Mouse (Mus musculus) small intestine, adult 2 months (tissue): Measurements from ENCODE around the gene Wdr6. TPM values are rescaled to one million over a fixed set of nuclear protein-coding genes. Genes with fewer than 3 reads are reported as not detected.

ENCODE experiments used
- H3K27ac ChIP-seq: fragments of 200-500 bp; 2 replicates; pipeline ENCODE4 v1.5.1; 2012; ENCODE audit warnings: low read depth, low read length, control low read depth, inconsistent platforms; ENCODE audit not compliant: insufficient read depth
- H3K27me3 ChIP-seq: fragments of 200-500 bp; 2 replicates; pipeline ENCODE4 v1.6.1; 2012; ENCODE audit warnings: mild to moderate bottlenecking, moderate library complexity, low read length, inconsistent platforms; ENCODE audit not compliant: control insufficient read depth, insufficient read depth
- H3K36me3 ChIP-seq: fragments of 200-500 bp; 2 replicates; pipeline ENCODE4 v1.6.1; 2012; ENCODE audit warnings: mild to moderate bottlenecking, low read length, control low read depth, inconsistent platforms; ENCODE audit not compliant: control insufficient read depth, insufficient read depth
- H3K4me1 ChIP-seq: fragments of 200-500 bp; 2 replicates; pipeline ENCODE4 v1.6.1; 2012; ENCODE audit warnings: low read length, inconsistent platforms, mixed read lengths; ENCODE audit not compliant: control insufficient read depth, insufficient read depth, insufficient read length
- H3K4me3 ChIP-seq: fragments of 200-500 bp; 2 replicates; pipeline ENCODE4 v1.5.1; 2012; ENCODE audit warnings: low read depth, mild to moderate bottlenecking, control low read depth, inconsistent platforms, low read length, moderate library complexity
- CTCF ChIP-seq: fragments of 200-500 bp; IDR thresholded peaks from 2 replicates; pipeline ENCODE4 v1.5.1; 2012; ENCODE audit warnings: low read depth, mild to moderate bottlenecking, control low read depth, inconsistent platforms, low read length, moderate library complexity, mixed read lengths; ENCODE audit not compliant: insufficient replicate concordance, insufficient read length; ENCODE audit errors: extremely low read depth
- POLR2A ChIP-seq: fragments of 200-500 bp; IDR thresholded peaks from 2 replicates; pipeline ENCODE4 v1.6.1; 2012; ENCODE audit warnings: low read depth, mild to moderate bottlenecking, control low read depth, inconsistent platforms, low read length, moderate library complexity
- WGBS: fragments of 180-500 bp; shearing (Covaris S2); methylation state at CpG from one replicate; pipeline ENCODE4 v1.1.7; 2018; 5-methylcytosine and 5-hydroxymethylcytosine counted together
- polyA plus RNA-seq: library from polyadenylated mRNA; depleted of rRNA; stranded (reverse); fragments of >200 nt; gene quantifications from 2 replicates; pipeline ENCODE4 v1.2.3, GENCODE M21; 2012

Wdr6 gene
- polyA plus RNA-seq, 1 experiment, result 15.9 TPM

GRCm38 (mm10) chr9:108587571-108588180 lies 9.1 kb upstream of the Wdr6 start:
- 43% methylated on average over 14 of the region's 14 CpGs for WGBS
- no peaks in the 10 kb centered on the region for H3K4me1 ChIP-seq
- no peaks in the 10 kb centered on the region for H3K27me3 ChIP-seq
- no peak for TF ChIP-seq CTCF
- TF ChIP-seq POLR2A, result no peak
- no peak overlapping the region for H3K4me3 ChIP-seq
- H3K27ac ChIP-seq, result no peak overlapping the region
- H3K36me3 ChIP-seq, result no peaks in the 10 kb centered on the region

DNA sequence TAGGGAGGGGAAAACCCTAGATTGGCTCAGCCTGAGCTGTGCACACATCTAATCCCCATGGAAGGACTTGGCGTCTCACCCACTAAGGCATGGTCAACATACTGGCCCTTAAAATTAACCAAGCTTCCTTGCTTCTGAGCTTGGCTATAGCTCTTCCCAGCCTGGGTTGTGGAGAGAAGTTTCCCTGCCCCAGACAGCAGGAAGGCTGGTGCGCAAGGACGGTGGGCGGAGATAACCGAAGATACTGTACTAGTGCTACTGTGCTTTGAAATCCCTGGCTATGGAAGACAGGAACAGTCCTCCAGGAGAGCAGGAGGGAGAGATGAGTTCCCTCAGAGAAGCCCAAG lies 778 bp upstream of the Wdr6 start:
- peak overlapping the region; percentile 32; the same call in 1 of the 2 replicates for H3K27ac ChIP-seq
- WGBS, result 26% methylated on average over 5 of the region's 5 CpGs
- TF ChIP-seq POLR2A (no peak), CTCF (no peak)
- H3K4me3 ChIP-seq, result peak overlapping the region; percentile 90
- H3K4me1 ChIP-seq, result peaks cover 5% of the 10 kb centered on the region
- H3K36me3 ChIP-seq, result no peaks in the 10 kb centered on the region
- H3K27me3 ChIP-seq, result no peaks in the 10 kb centered on the region

GRCm38 (mm10) chr9:108577934-108578544 lies 500 bp downstream of the Wdr6 start:
- 2% methylated on average over 24 of the region's 24 CpGs for WGBS
- peaks cover 5% of the 10 kb centered on the region for H3K4me1 ChIP-seq
- H3K4me3 ChIP-seq, result peak overlapping the region; percentile 90
- 0 out of 2 replicates have a peak, but pooled peaks cover 2% of the 10 kb centered on the region for H3K36me3 ChIP-seq
- no peak for TF ChIP-seq POLR2A
- TF ChIP-seq CTCF, result no peak
- H3K27ac ChIP-seq, result 0 out of 2 replicates have a peak overlapping the region, but pooled peaks have one; percentile 40
- no peaks in the 10 kb centered on the region for H3K27me3 ChIP-seq

GRCm38 (mm10) chr9:108577025-108577424 lies 1.5 kb downstream of the Wdr6 start:
- no peaks in the 10 kb centered on the region for H3K27me3 ChIP-seq
- H3K36me3 ChIP-seq, result peaks cover 11% of the 10 kb centered on the region; the same call in 1 of the 2 replicates
- H3K27ac ChIP-seq, result no peak overlapping the region
- no peak overlapping the region for H3K4me3 ChIP-seq
- WGBS, result 50% methylated on average over 6 of the region's 6 CpGs
- H3K4me1 ChIP-seq, result peaks cover 5% of the 10 kb centered on the region
- TF ChIP-seq POLR2A, result no peak
- TF ChIP-seq CTCF, result no peak

GRCm38 (mm10) chr9:108575321-108576297 lies 2.9 kb downstream of the Wdr6 start:
- 88% methylated on average over 37 of the region's 37 CpGs for WGBS
- H3K27me3 ChIP-seq, result no peaks in the 10 kb centered on the region
- peaks cover 18% of the 10 kb centered on the region for H3K36me3 ChIP-seq
- H3K27ac ChIP-seq, result no peak overlapping the region
- peaks cover 5% of the 10 kb centered on the region for H3K4me1 ChIP-seq
- H3K4me3 ChIP-seq, result no peak overlapping the region
- no peak for TF ChIP-seq CTCF
- TF ChIP-seq POLR2A, result no peak

DNA sequence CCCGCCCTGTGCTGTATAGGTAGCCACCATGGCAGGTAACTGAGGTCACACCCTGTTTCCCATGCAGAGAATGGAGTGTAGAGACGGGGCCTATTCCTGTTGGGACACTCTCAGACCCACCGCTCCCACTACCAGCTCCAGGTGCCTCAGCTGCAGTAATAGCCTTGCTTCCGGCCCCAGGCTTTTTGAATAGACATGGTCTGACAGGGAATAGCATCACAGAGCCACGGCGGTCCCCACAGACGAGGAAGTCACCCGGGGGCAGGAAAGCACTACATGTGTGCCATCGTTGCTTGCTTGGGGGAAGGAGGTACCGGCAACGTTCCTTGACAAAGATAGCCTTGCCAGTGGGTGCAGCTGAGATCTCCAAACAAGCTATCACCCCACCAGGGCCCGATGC lies 3.6 kb downstream of the Wdr6 start:
- H3K4me1 ChIP-seq, result peaks cover 9% of the 10 kb centered on the region
- TF ChIP-seq CTCF (no peak), POLR2A (no peak)
- no peak overlapping the region for H3K4me3 ChIP-seq
- no peaks in the 10 kb centered on the region for H3K27me3 ChIP-seq
- H3K36me3 ChIP-seq, result peaks cover 18% of the 10 kb centered on the region
- 88% methylated on average over 12 of the region's 12 CpGs for WGBS
- H3K27ac ChIP-seq, result no peak overlapping the region
